Mouse (Mus musculus) kidney, embryonic 14.5 days (tissue): ENCODE measurements around the gene Pgpep1. TPM values are rescaled to one million over a fixed set of nuclear protein-coding genes. Genes with fewer than 3 reads are reported as not detected.

Source experiments
- ATAC-seq: fragments of 200-750 bp; cut with Nextera tagmentation; 2 replicates; pipeline ENCODE4 v1.8.0; 2017; ENCODE audit warnings: moderate number of reproducible peaks, mild to moderate bottlenecking, moderate TSS enrichment, moderate library complexity; ENCODE audit not compliant: low FRiP score, low TSS enrichment
- H3K27ac ChIP-seq: fragments of 300-500 bp; sonication (generic); 2 replicates; pipeline ENCODE4 v1.5.1; 2014; ENCODE audit warnings: low read depth, mild to moderate bottlenecking, low read length, moderate library complexity, mixed read lengths
- H3K27me3 ChIP-seq: fragments of 300-500 bp; sonication (generic); 2 replicates; pipeline ENCODE4 v1.6.1; 2014; ENCODE audit warnings: mild to moderate bottlenecking, low read length; ENCODE audit not compliant: control insufficient read depth, insufficient read depth
- H3K36me3 ChIP-seq: fragments of 300-500 bp; sonication (generic); 2 replicates; pipeline ENCODE4 v1.6.1; 2014; ENCODE audit warnings: low read length, mixed read lengths; ENCODE audit not compliant: control insufficient read depth, insufficient read depth
- H3K4me1 ChIP-seq: fragments of 300-500 bp; sonication (generic); 2 replicates; pipeline ENCODE4 v1.6.1; 2014; ENCODE audit warnings: low read length, mixed read lengths; ENCODE audit not compliant: control insufficient read depth, insufficient read depth
- H3K4me2 ChIP-seq: fragments of 300-500 bp; sonication (generic); replicated peaks from 2 replicates; pipeline ENCODE4 v1.6.1; 2014; ENCODE audit warnings: low read depth, mild to moderate bottlenecking, low read length
- H3K4me3 ChIP-seq: fragments of 300-500 bp; sonication (generic); 2 replicates; pipeline ENCODE4 v1.5.1; 2014; ENCODE audit warnings: mild to moderate bottlenecking, low read length
- H3K9ac ChIP-seq: fragments of 300-500 bp; sonication (generic); 2 replicates; pipeline ENCODE4 v1.6.1; 2014; ENCODE audit warnings: low read depth, mild to moderate bottlenecking, low read length, moderate library complexity
- H3K9me3 ChIP-seq: fragments of 300-500 bp; sonication (generic); 2 replicates; pipeline ENCODE4 v1.6.1; 2016; ENCODE audit warnings: low read length; ENCODE audit not compliant: control insufficient read depth
- WGBS: fragments of 180-500 bp; shearing (Covaris S2); extraction: QIAGEN DNeasy Blood & Tissue Kit; methylation state at CpG from one replicate; pipeline ENCODE4 v1.1.7; 2014; 5-methylcytosine and 5-hydroxymethylcytosine counted together
- polyA plus RNA-seq: library from polyadenylated mRNA; unstranded; fragments of >200 nt; fragmentation: Nextera tagmentation; extraction: Ambion mirVana; gene quantifications from 2 replicates; pipeline ENCODE4 v1.2.1, GENCODE M21; 2014

Pgpep1 gene
- polyA plus RNA-seq, 1 experiment from 2014 or later = 62.2 TPM

GRCm38 (mm10) chr8:70598722-70599121 lies 61.5 kb downstream of the Pgpep1 start:
- H3K4me2 ChIP-seq = peak overlapping the region; percentile 82
- peak overlapping the region; percentile 69; the same call in 1 of the 2 replicates for H3K9ac ChIP-seq
- H3K27ac ChIP-seq = peak overlapping the region; percentile 62
- no peaks in the 10 kb centered on the region for H3K27me3 ChIP-seq
- 16% methylated on average over 10 of the region's 10 CpGs for WGBS
- no peaks in the 10 kb centered on the region; the same call in 1 of the 2 replicates for H3K9me3 ChIP-seq
- H3K4me1 ChIP-seq = peaks cover 63% of the 10 kb centered on the region
- peaks cover 33% of the 10 kb centered on the region for H3K36me3 ChIP-seq
- ATAC-seq = no peak
- H3K4me3 ChIP-seq = peak overlapping the region; percentile 45

GRCm38 (mm10) chr8:70598283-70598682 lies 61.9 kb downstream of the Pgpep1 start:
- Histone ChIP-seq H3K27ac (peak overlapping the region; percentile 62), H3K4me2 (peak overlapping the region; percentile 82), H3K4me1 (peaks cover 67% of the 10 kb centered on the region), H3K36me3 (peaks cover 33% of the 10 kb centered on the region), H3K27me3 (no peaks in the 10 kb centered on the region), H3K4me3 (peak overlapping the region; percentile 45), H3K9me3 (no peaks in the 10 kb centered on the region; the same call in 1 of the 2 replicates), H3K9ac (peak overlapping the region; percentile 69)
- 1% methylated on average over 29 of the region's 29 CpGs for WGBS
- ATAC-seq = 0 out of 2 replicates have a peak, but pooled peaks have one; percentile 6

- WGBS = 7% methylated on average over 58 of the region's 68 CpGs
- Histone ChIP-seq H3K36me3 (peaks cover 31% of the 10 kb centered on the region), H3K27me3 (no peaks in the 10 kb centered on the region), H3K4me2 (peak overlapping the region; percentile 82), H3K4me3 (peak overlapping the region; percentile 45), H3K27ac (peak overlapping the region; percentile 26; the same call in 1 of the 2 replicates), H3K4me1 (peaks cover 73% of the 10 kb centered on the region), H3K9ac (peak overlapping the region; percentile 69), H3K9me3 (no peaks in the 10 kb centered on the region; the same call in 1 of the 2 replicates)
- no peak for ATAC-seq
Observed at GRCm38 (mm10) chr8:70597417-70598272, 62.5 kb downstream of the Pgpep1 start.

- WGBS = 85% methylated on average over 17 of the region's 17 CpGs
- Histone ChIP-seq H3K4me1 (peaks cover 73% of the 10 kb centered on the region), H3K9ac (peak overlapping the region; percentile 69; the same call in 1 of the 2 replicates), H3K27ac (no peak overlapping the region), H3K4me3 (peak overlapping the region; percentile 45; the same call in 1 of the 2 replicates), H3K36me3 (peaks cover 27% of the 10 kb centered on the region), H3K4me2 (peak overlapping the region; percentile 82; the same call in 1 of the 2 replicates), H3K27me3 (no peaks in the 10 kb centered on the region), H3K9me3 (no peaks in the 10 kb centered on the region)
- ATAC-seq = no peak
Observed at GRCm38 (mm10) chr8:70596775-70597416, 63.3 kb downstream of the Pgpep1 start.

Other genes with a start within 250 kb of the Pgpep1 start
- gene Crtc1, start 220.8 kb downstream of the Pgpep1 start, polyA plus RNA-seq = 15.5 and 21.2 TPM in 2 replicates
- gene Klhl26, start 183.4 kb downstream of the Pgpep1 start, polyA plus RNA-seq = 14.4 and 19.2 TPM in 2 replicates
- 8.5 and 12.4 TPM in 2 replicates for gene Tmem59l, start 173.0 kb downstream of the Pgpep1 start, polyA plus RNA-seq
- gene Crlf1, start 167.2 kb downstream of the Pgpep1 start, polyA plus RNA-seq = 26.7 and 34.8 TPM in 2 replicates
- gene Rex1bd, start 153.6 kb downstream of the Pgpep1 start, polyA plus RNA-seq = 129 and 151 TPM in 2 replicates
- 1,078 and 1,559 TPM in 2 replicates for gene Uba52, start 149.6 kb downstream of the Pgpep1 start, polyA plus RNA-seq
- 252 and 291 TPM in 2 replicates for gene Fkbp8, start 132.7 kb downstream of the Pgpep1 start, polyA plus RNA-seq
- gene Kxd1, start 132.4 kb downstream of the Pgpep1 start, polyA plus RNA-seq = 70.0 and 70.9 TPM in 2 replicates
- 12.9 and 22.4 TPM in 2 replicates for gene Ell, start 120.9 kb downstream of the Pgpep1 start, polyA plus RNA-seq
- gene Isyna1, start 66.0 kb downstream of the Pgpep1 start, polyA plus RNA-seq = 102 and 118 TPM in 2 replicates
- gene Ssbp4, start 51.5 kb downstream of the Pgpep1 start, polyA plus RNA-seq = 172 and 220 TPM in 2 replicates
- 1.1 and 1.4 TPM in 2 replicates for gene Lrrc25, start 44.2 kb downstream of the Pgpep1 start, polyA plus RNA-seq
- 0.31 and 0.41 TPM in 2 replicates for gene Gdf15, start 27.9 kb downstream of the Pgpep1 start, polyA plus RNA-seq
- gene Lsm4, start 12.9 kb upstream of the Pgpep1 start, polyA plus RNA-seq = 353 and 447 TPM in 2 replicates
- gene Jund, start 38.6 kb upstream of the Pgpep1 start, polyA plus RNA-seq = 95.1 and 117 TPM in 2 replicates
- gene Iqcn, start 43.1 kb upstream of the Pgpep1 start, polyA plus RNA-seq = 0.12 TPM in 1 of 2 replicates, not detected in the other
- 0.23 and 0.73 TPM in 2 replicates for gene Gm3336, start 58.2 kb upstream of the Pgpep1 start, polyA plus RNA-seq
- 2.5 and 4.0 TPM in 2 replicates for gene Pde4c, start 63.3 kb upstream of the Pgpep1 start, polyA plus RNA-seq
- 14.3 and 16.4 TPM in 2 replicates for gene Rab3a, start 94.3 kb upstream of the Pgpep1 start, polyA plus RNA-seq
- 47.9 and 52.7 TPM in 2 replicates for gene Mpv17l2, start 100.6 kb upstream of the Pgpep1 start, polyA plus RNA-seq
- 33.3 and 49.1 TPM in 2 replicates for gene Pik3r2, start 116.3 kb upstream of the Pgpep1 start, polyA plus RNA-seq
- 13.4 and 17.2 TPM in 2 replicates for gene Mast3, start 144.7 kb upstream of the Pgpep1 start, polyA plus RNA-seq
- gene Il12rb1, start 148.1 kb upstream of the Pgpep1 start, polyA plus RNA-seq = not detected in 2 replicates
- 4.7 and 5.7 TPM in 2 replicates for gene Arrdc2, start 179.3 kb upstream of the Pgpep1 start, polyA plus RNA-seq
- gene Kcnn1, start 202.9 kb upstream of the Pgpep1 start, polyA plus RNA-seq = 2.5 and 2.6 TPM in 2 replicates
- 117 and 142 TPM in 2 replicates for gene Ccdc124, start 213.5 kb upstream of the Pgpep1 start, polyA plus RNA-seq
- 0.09 and 0.19 TPM in 2 replicates for gene Slc5a5, start 232.4 kb upstream of the Pgpep1 start, polyA plus RNA-seq
- gene Rpl18a, start 237.0 kb upstream of the Pgpep1 start, polyA plus RNA-seq = 5,375 and 6,285 TPM in 2 replicates
- gene Map1s, start 245.5 kb upstream of the Pgpep1 start, polyA plus RNA-seq = 32.1 and 43.4 TPM in 2 replicates